Mouse (Mus musculus) bone marrow macrophage, adult 2 months (primary cell): ENCODE measurements at regions not wholly inside any gene's neighbourhood (a gene's known extent, or its start where the extent isn't known, plus 50 kb on each side); places are given as distances from the start of the nearest gene placed in this dataset.

Experiments
- H3K27ac ChIP-seq: 2 replicates; pipeline ENCODE4 v1.5.1; 2012; ENCODE audit warnings: low read depth, low read length; ENCODE audit not compliant: insufficient read depth
- H3K4me1 ChIP-seq: 2 replicates; pipeline ENCODE4 v1.6.1; 2012; ENCODE audit warnings: low read length; ENCODE audit not compliant: control insufficient read depth, insufficient read depth
- H3K4me3 ChIP-seq: 2 replicates; pipeline ENCODE4 v1.5.1; 2012; ENCODE audit warnings: mild to moderate bottlenecking, low read length, moderate library complexity; ENCODE audit not compliant: insufficient read depth
- CTCF ChIP-seq: IDR thresholded peaks from 2 replicates; pipeline ENCODE4 v1.5.1; 2012; ENCODE audit warnings: low read depth, mild to moderate bottlenecking, low read length, moderate library complexity
- POLR2A ChIP-seq: IDR thresholded peaks from 2 replicates; pipeline ENCODE4 v1.6.1; 2012; ENCODE audit warnings: mild to moderate bottlenecking, low read depth, low read length, borderline replicate concordance

- TF ChIP-seq CTCF: no peak
- no peak for TF ChIP-seq POLR2A
- Histone ChIP-seq H3K27ac (peak overlapping the region; percentile 70), H3K4me1 (peaks cover 43% of the 10 kb centered on the region), H3K4me3 (no peak overlapping the region)
Observed at GRCm38 (mm10) chr4:53227771-53228170, 68.1 kb upstream of the Abca1 start.

DNA sequence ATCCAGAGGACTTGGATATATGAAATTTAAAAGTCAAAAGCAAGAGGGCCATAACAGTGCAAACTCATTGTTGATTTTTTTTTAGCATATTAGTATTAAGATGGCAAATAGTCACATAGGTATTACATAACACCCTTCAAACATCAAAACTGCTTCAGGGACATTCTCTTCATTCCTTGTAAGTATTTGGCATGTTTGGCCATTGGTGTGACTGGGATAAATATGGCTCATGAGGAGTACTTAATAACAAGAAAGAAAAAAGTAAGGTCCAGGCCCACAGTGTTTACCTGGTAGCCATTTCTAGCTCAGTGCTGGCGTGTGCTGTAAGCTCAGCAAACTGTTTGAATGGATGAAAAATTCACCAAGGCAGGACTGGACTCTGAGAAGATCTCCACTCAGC, 67.4 kb upstream of the Abca1 start:
- Histone ChIP-seq H3K4me1 (peaks cover 36% of the 10 kb centered on the region), H3K27ac (no peak overlapping the region; the same call in 1 of the 2 replicates), H3K4me3 (no peak overlapping the region)
- TF ChIP-seq CTCF (no peak), POLR2A (no peak)

GRCm38 (mm10) chr4:53226376-53226775, 66.7 kb upstream of the Abca1 start:
- Histone ChIP-seq H3K27ac (no peak overlapping the region), H3K4me1 (peaks cover 30% of the 10 kb centered on the region), H3K4me3 (no peak overlapping the region)
- TF ChIP-seq CTCF (no peak), POLR2A (no peak)

DNA sequence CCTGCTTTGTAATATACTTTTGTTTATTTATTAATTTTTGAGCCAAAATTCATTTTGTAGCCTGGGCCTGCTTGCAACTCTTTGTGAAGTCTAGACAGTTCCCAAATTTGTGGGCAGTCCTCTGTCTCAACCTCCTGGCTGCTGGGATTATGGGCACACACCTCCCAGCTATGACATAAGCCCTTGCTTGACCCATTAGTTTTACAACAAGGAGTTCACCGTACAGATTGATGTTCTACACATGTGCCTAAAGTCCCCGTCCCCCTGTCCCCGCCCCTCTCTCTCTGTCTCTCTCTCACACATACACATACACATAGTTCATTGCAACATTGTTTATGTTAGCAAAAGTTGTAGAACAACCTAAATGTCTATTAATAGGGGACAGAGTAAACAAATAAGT, 63.7 kb upstream of the Abca1 start:
- H3K27ac ChIP-seq: no peak overlapping the region
- no peak overlapping the region for H3K4me3 ChIP-seq
- H3K4me1 ChIP-seq: peaks cover 30% of the 10 kb centered on the region
- no peak for TF ChIP-seq CTCF
- no peak for TF ChIP-seq POLR2A

DNA sequence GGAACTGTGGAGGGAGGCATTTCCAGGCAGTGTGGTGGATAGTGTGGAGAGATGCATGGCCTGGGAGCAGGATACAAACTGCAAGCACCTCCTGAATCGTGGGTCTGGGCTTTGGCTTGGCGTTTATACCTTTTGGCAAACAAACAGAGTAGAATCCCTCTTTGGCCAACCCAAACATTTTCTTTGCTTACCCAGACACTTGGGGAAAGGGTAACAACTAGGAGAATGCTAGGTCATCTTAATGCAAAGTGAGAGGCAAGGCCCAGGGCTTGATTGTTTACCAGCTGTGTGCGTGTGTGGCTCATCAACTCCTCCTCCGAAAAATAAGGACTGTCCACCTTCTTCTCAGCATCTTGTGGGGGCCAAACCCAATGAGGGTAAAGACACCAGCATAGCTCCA, 61.1 kb upstream of the Abca1 start:
- TF ChIP-seq CTCF (no peak), POLR2A (no peak)
- Histone ChIP-seq H3K4me3 (no peak overlapping the region), H3K27ac (no peak overlapping the region), H3K4me1 (peaks cover 20% of the 10 kb centered on the region)

- no peak overlapping the region for H3K27ac ChIP-seq
- H3K4me3 ChIP-seq: no peak overlapping the region
- H3K4me1 ChIP-seq: peaks cover 13% of the 10 kb centered on the region
- TF ChIP-seq POLR2A: no peak
- TF ChIP-seq CTCF: no peak
Observed at GRCm38 (mm10) chr4:53219351-53219750, 59.7 kb upstream of the Abca1 start.

- no peak overlapping the region for H3K4me3 ChIP-seq
- H3K27ac ChIP-seq: no peak overlapping the region
- H3K4me1 ChIP-seq: peaks cover 13% of the 10 kb centered on the region
- TF ChIP-seq POLR2A: no peak
- TF ChIP-seq CTCF: no peak
Observed at GRCm38 (mm10) chr4:53218752-53219151, 59.1 kb upstream of the Abca1 start.

DNA sequence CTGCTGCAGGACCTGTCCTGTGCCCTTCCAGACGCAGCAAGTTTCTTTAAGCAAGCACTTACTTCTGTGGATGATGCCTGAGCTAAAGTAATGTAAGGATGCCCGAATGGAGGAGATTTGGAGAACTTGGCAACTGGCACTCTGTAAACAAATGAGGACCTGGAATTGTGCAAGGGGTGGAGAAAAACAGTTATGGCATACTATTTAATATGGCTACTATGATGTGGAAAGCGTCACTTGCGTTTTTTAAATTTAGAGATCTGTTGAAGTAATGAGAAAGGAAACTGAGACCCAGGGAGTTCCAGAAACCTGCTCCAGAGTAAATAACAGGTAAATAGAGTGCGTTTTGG, 58.6 kb upstream of the Abca1 start:
- Histone ChIP-seq H3K4me1 (peaks cover 12% of the 10 kb centered on the region), H3K4me3 (peak overlapping the region; percentile 62), H3K27ac (peak overlapping the region; percentile 34; the same call in 1 of the 2 replicates)
- TF ChIP-seq CTCF (no peak), POLR2A (no peak)

- peak overlapping the region; percentile 34; the same call in 1 of the 2 replicates for H3K27ac ChIP-seq
- peak overlapping the region; percentile 62 for H3K4me3 ChIP-seq
- TF ChIP-seq CTCF (no peak), POLR2A (no peak)
- H3K4me1 ChIP-seq: peaks cover 12% of the 10 kb centered on the region
Observed at GRCm38 (mm10) chr4:53217608-53218290, 58.1 kb upstream of the Abca1 start.

GRCm38 (mm10) chr4:53212541-53212940, 52.8 kb upstream of the Abca1 start:
- Histone ChIP-seq H3K4me1 (no peaks in the 10 kb centered on the region), H3K27ac (no peak overlapping the region), H3K4me3 (no peak overlapping the region)
- no peak for TF ChIP-seq CTCF
- TF ChIP-seq POLR2A: no peak
